Mouse (Mus musculus) intestine, embryonic 15.5 days (tissue): Measurements from ENCODE around the gene B3galt4. TPM values are rescaled to one million over a fixed set of nuclear protein-coding genes. Genes with fewer than 3 reads are reported as not detected.

Experiments used
- ATAC-seq: fragments of 200-750 bp; cut with Nextera tagmentation; 2 replicates; pipeline ENCODE4 v1.8.0; 2017; ENCODE audit warnings: moderate TSS enrichment, moderate library complexity
- H3K27ac ChIP-seq: fragments of 300-500 bp; sonication (generic); 2 replicates; pipeline ENCODE4 v1.5.1; 2015; ENCODE audit warnings: mild to moderate bottlenecking, inconsistent platforms
- H3K27me3 ChIP-seq: fragments of 300-500 bp; sonication (generic); replicated peaks from 2 replicates; pipeline ENCODE4 v1.6.1; 2015; ENCODE audit warnings: inconsistent platforms
- H3K36me3 ChIP-seq: fragments of 300-500 bp; sonication (generic); 2 replicates; pipeline ENCODE4 v1.6.1; 2015; ENCODE audit warnings: inconsistent platforms
- H3K4me1 ChIP-seq: fragments of 300-500 bp; sonication (generic); replicated peaks from 2 replicates; pipeline ENCODE4 v1.6.1; 2015; ENCODE audit warnings: inconsistent platforms
- H3K4me2 ChIP-seq: fragments of 300-500 bp; sonication (generic); replicated peaks from 2 replicates; pipeline ENCODE4 v1.6.1; 2015; ENCODE audit warnings: mild to moderate bottlenecking, inconsistent platforms
- H3K4me3 ChIP-seq: fragments of 300-500 bp; sonication (generic); replicated peaks from 2 replicates; pipeline ENCODE4 v1.5.1; 2015; ENCODE audit warnings: inconsistent platforms
- H3K9ac ChIP-seq: fragments of 300-500 bp; sonication (generic); 2 replicates; pipeline ENCODE4 v1.6.1; 2015; ENCODE audit warnings: inconsistent platforms
- H3K9me3 ChIP-seq: fragments of 300-500 bp; sonication (generic); 2 replicates; pipeline ENCODE4 v1.6.1; 2016; ENCODE audit warnings: inconsistent platforms
- WGBS: fragments of 180-500 bp; shearing (Covaris S2); methylation state at CpG from one replicate; pipeline ENCODE4 v1.1.7; 2015; 5-methylcytosine and 5-hydroxymethylcytosine counted together
- polyA plus RNA-seq: library from polyadenylated mRNA; unstranded; fragments of >200 nt; fragmentation: Nextera tagmentation; extraction: Ambion mirVana; gene quantifications from 2 replicates; pipeline ENCODE4 v1.2.1, GENCODE M21; 2015

B3galt4 gene
- polyA plus RNA-seq, 1 experiment from 2014 or later: 9.8 TPM

- Histone ChIP-seq H3K27ac (no peak overlapping the region), H3K27me3 (no peaks in the 10 kb centered on the region), H3K4me2 (no peak overlapping the region), H3K4me1 (peaks cover 15% of the 10 kb centered on the region), H3K36me3 (peaks cover 22% of the 10 kb centered on the region), H3K9me3 (no peaks in the 10 kb centered on the region), H3K4me3 (no peak overlapping the region), H3K9ac (no peak overlapping the region)
- no peak for ATAC-seq
- WGBS: 91% methylated on average over 15 of the region's 15 CpGs
These were observed 18.3 kb downstream of the B3galt4 start for GRCm38 (mm10) chr17:33932970-33933369.

- no peaks in the 10 kb centered on the region for H3K9me3 ChIP-seq
- H3K36me3 ChIP-seq: peaks cover 23% of the 10 kb centered on the region
- no peak for ATAC-seq
- no peak overlapping the region for H3K27ac ChIP-seq
- no peak overlapping the region for H3K4me3 ChIP-seq
- H3K27me3 ChIP-seq: no peaks in the 10 kb centered on the region
- peaks cover 17% of the 10 kb centered on the region for H3K4me1 ChIP-seq
- H3K9ac ChIP-seq: no peak overlapping the region
- H3K4me2 ChIP-seq: no peak overlapping the region
- 88% methylated on average over 14 of the region's 14 CpGs for WGBS
These were observed 18.8 kb downstream of the B3galt4 start for GRCm38 (mm10) chr17:33932448-33932847.

GRCm38 (mm10) chr17:33931947-33932346 lies 19.3 kb downstream of the B3galt4 start:
- WGBS: 93% methylated on average over 11 of the region's 11 CpGs
- no peak overlapping the region for H3K4me3 ChIP-seq
- H3K4me1 ChIP-seq: peaks cover 17% of the 10 kb centered on the region
- H3K9ac ChIP-seq: no peak overlapping the region
- H3K9me3 ChIP-seq: no peaks in the 10 kb centered on the region
- H3K36me3 ChIP-seq: peaks cover 18% of the 10 kb centered on the region; the same call in 1 of the 2 replicates
- no peak for ATAC-seq
- no peak overlapping the region for H3K27ac ChIP-seq
- no peak overlapping the region for H3K4me2 ChIP-seq
- H3K27me3 ChIP-seq: no peaks in the 10 kb centered on the region

- Histone ChIP-seq H3K36me3 (peaks cover 16% of the 10 kb centered on the region; the same call in 1 of the 2 replicates), H3K9ac (peak overlapping the region; percentile 86), H3K27ac (0 out of 2 replicates have a peak overlapping the region, but pooled peaks have one; percentile 9), H3K4me2 (peak overlapping the region; percentile 97), H3K9me3 (no peaks in the 10 kb centered on the region), H3K4me1 (peaks cover 17% of the 10 kb centered on the region), H3K4me3 (peak overlapping the region; percentile 88), H3K27me3 (no peaks in the 10 kb centered on the region)
- 40% methylated on average over 18 of the region's 18 CpGs for WGBS
- ATAC-seq: no peak
These were observed 20.0 kb downstream of the B3galt4 start for GRCm38 (mm10) chr17:33931159-33931866.

DNA sequence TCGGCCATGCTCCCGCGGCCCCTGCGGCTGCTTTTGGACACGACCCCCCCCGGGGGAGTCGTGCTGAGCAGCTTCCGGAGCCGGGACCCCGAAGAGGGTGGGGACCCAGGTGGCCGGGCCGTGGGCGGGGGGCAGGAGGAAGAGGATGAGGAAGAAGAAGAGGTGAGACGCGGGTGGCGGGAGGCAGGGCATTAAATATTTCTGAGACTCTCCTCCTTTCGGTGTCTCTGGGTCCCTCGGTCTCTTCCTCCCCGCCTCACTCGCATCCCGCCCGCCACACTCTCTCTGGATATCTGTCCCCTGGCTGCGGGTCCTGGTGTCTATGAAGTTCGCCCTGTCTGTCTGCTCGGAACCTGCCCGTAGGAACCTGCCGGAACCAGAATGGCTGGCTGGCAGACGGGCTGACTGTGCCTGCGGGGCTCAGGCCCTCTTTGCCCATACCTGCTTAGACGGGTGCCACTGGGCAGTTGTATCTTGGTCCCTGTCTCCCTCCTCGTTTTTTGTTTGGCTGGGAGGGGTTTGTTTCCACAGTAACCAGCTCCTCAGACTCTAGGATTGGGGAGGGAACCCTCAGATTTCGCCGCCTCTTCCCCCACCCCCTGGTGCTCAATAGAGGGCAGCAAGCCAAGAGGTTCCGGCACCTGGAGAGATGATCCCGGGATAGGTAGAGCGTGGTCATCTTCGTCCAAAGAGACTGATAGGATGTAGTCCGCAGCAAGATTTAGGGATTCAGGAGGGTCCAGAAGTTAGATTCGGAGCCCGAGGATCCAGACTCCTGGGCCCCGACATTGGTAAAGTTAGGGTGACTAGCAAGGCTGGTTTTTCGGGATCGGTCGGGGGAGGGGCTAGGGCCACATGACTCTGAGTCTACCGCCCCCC lies 20.8 kb downstream of the B3galt4 start:
- Histone ChIP-seq H3K27ac (peak overlapping the region; percentile 97), H3K4me3 (peak overlapping the region; percentile 88), H3K4me1 (peaks cover 17% of the 10 kb centered on the region), H3K36me3 (peaks cover 17% of the 10 kb centered on the region), H3K4me2 (peak overlapping the region; percentile 97), H3K9ac (peak overlapping the region; percentile 86), H3K9me3 (no peaks in the 10 kb centered on the region), H3K27me3 (no peaks in the 10 kb centered on the region)
- ATAC-seq: peak; percentile 19; the same call in 1 of the 2 replicates
- under 1% methylated on average over 44 of the region's 45 CpGs for WGBS

DNA sequence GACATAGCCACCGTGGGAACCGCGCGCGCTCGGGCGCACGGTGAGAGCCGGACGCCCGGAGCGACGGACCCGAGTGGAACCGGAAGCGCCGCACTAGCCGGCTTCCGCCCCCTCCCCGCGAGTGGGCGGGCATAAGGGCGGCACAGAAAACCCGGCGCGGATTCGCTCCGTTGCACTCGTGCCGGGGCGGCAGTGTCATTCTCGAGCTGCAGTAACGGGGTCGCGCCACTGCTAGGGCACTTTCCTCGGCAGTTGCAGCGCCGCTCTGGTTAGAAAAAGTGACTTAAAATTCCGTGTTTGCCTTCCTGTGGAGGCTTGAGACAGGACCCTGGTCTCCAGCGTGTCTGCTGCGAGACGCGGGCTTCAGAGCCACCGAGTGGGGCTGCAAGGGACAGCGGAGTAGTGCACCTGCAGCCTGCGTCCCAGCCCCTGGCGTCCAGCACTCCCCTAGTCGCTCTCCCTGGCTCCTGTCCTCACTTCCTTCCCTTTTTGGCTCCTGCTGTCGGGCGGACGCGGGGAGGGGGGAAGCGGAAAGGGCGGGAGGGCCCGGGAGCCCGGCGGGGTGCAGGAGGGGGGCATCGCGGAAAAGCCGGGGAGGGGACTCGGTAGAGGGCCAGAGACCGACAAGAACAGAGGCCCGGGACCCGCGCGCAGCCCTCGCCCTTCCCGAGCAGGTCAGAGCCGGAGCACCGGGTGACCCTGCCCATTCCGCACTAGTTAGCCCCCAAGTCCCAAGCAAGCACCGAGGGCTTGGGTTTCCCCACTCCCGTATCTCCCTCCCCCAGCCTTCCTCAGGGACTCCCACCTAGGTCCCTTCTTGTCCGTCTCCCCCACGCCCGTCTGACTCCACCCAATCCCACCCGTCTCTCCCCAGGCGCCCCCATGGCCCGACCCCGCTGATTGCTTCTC lies 21.7 kb downstream of the B3galt4 start, which contains the start of gene Rgl2:
Gene Rgl2, plus strand, starts transcription at position 173 of the 909 bp plus-strand sequence.
- H3K9ac ChIP-seq: peak within 1 kb of the TSS; percentile 86

DNA sequence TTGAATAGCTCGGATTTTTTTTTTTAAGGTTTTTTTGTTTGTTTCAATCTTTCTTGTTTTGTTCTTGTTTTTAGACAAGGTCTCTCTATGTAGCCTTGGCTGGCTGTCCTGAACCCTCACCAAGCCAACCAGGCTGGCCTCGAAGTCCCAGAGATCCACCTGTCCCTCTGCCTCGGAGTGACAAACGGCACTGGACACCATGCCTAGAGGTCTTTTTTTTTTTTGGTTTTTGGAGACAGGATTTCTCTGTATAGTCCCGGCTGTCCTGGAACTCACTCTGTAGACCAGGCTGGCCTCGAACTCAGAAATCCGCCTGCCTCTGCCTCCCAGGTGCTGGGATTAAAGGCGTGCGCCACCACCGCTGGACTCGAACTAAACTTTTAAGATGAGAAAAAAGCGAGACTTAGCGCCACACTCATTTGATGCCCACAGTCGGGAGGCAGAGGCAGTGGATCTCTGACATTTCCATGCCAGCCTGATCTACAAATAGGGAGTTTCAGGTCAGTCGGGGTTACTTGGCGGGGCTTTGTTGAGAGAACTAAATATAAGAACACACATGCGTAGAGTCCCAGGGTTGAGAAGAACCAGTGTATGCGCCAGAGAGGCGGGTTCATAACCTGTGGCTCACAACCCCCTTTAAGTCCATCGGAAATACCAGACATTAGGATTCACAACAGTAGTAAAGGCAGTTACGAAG lies 22.9 kb downstream of the B3galt4 start:
- ATAC-seq: no peak
- Histone ChIP-seq H3K27ac (no peak overlapping the region), H3K4me1 (peaks cover 17% of the 10 kb centered on the region), H3K4me3 (peak overlapping the region; percentile 88), H3K9ac (peak overlapping the region; percentile 86), H3K9me3 (no peaks in the 10 kb centered on the region), H3K27me3 (no peaks in the 10 kb centered on the region), H3K4me2 (peak overlapping the region; percentile 97), H3K36me3 (peaks cover 15% of the 10 kb centered on the region)
- WGBS: 62% methylated on average over 21 of the region's 21 CpGs

More for the DNA sequence above, 21.7 kb downstream of the B3galt4 start, which contains the start of gene Rgl2:
- H3K27ac ChIP-seq: peak within 1 kb of the TSS; percentile 97
- ATAC-seq: peak; percentile 87
- H3K27me3 ChIP-seq: no peaks in the 10 kb centered on the region
- peak within 1 kb of the TSS; percentile 97 for H3K4me2 ChIP-seq
- under 1% methylated on average over 77 of the region's 80 CpGs for WGBS
- peaks cover 19% of the 10 kb centered on the region for H3K36me3 ChIP-seq
- no peaks in the 10 kb centered on the region for H3K9me3 ChIP-seq
- H3K4me3 ChIP-seq: peak within 1 kb of the TSS; percentile 88
- H3K4me1 ChIP-seq: peaks cover 17% of the 10 kb centered on the region

DNA sequence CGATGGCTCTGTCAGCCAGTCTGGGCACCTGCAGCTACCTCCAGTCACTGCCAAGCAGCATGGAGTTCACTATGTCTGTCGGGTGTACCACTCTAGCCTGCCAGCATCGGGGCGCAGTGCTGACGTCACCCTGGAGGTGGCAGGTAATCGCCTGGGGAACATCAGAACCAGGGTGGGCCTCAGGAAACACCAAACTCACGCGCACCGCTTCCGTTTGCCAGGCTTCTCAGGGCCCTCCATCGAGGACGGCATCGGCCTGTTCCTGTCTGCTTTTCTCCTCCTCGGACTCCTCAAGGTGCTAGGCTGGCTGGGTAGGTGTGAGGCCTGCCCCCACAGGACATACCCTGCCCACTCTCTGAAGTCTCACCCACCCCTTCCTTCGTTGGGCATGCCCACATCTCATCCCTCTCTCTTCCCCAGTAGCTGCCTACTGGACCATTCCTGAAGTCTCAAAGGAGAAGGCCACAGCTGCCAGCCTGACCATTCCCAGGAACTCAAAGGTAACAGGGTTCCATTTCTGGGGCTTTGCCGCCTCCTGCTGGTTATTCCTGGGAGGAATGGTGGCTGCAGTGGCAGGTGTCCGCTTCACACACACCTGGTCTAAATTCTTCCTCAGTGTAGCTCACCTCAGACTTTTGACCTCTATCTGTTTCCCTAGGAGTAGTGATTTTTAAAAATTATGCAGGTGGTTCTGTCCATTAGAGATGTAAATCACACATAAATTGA lies 24.9 kb downstream of the B3galt4 start:
- Histone ChIP-seq H3K9ac (no peak overlapping the region), H3K4me3 (no peak overlapping the region), H3K27me3 (no peaks in the 10 kb centered on the region), H3K36me3 (peaks cover 6% of the 10 kb centered on the region; the same call in 1 of the 2 replicates), H3K9me3 (no peaks in the 10 kb centered on the region), H3K4me1 (peaks cover 16% of the 10 kb centered on the region), H3K27ac (no peak overlapping the region), H3K4me2 (no peak overlapping the region)
- ATAC-seq: no peak
- WGBS: 75% methylated on average over 17 of the region's 17 CpGs

- H3K4me3 ChIP-seq: no peak overlapping the region
- no peaks in the 10 kb centered on the region for H3K9me3 ChIP-seq
- peaks cover 14% of the 10 kb centered on the region; the same call in 1 of the 2 replicates for H3K4me1 ChIP-seq
- H3K27ac ChIP-seq: no peak overlapping the region
- no peak for ATAC-seq
- H3K27me3 ChIP-seq: no peaks in the 10 kb centered on the region
- H3K4me2 ChIP-seq: no peak overlapping the region
- WGBS: 83% methylated on average over 21 of the region's 21 CpGs
- H3K9ac ChIP-seq: no peak overlapping the region
- H3K36me3 ChIP-seq: peaks cover 6% of the 10 kb centered on the region; the same call in 1 of the 2 replicates
These were observed 25.7 kb downstream of the B3galt4 start for GRCm38 (mm10) chr17:33925406-33926116.

- Histone ChIP-seq H3K36me3 (peaks cover 6% of the 10 kb centered on the region; the same call in 1 of the 2 replicates), H3K27ac (no peak overlapping the region), H3K4me3 (no peak overlapping the region), H3K9me3 (no peaks in the 10 kb centered on the region), H3K4me2 (no peak overlapping the region), H3K4me1 (peaks cover 15% of the 10 kb centered on the region; the same call in 1 of the 2 replicates), H3K9ac (no peak overlapping the region), H3K27me3 (no peaks in the 10 kb centered on the region)
- no peak for ATAC-seq
- WGBS: 82% methylated on average over 10 of the region's 10 CpGs
These were observed 26.6 kb downstream of the B3galt4 start for GRCm38 (mm10) chr17:33924577-33925283.
